Mouse (Mus musculus): ENCODE measurements at regions not wholly inside any gene's neighbourhood (a gene's known extent, or its start where the extent isn't known, plus 50 kb on each side); places are given as distances from the start of the nearest gene placed in this dataset.

DNA sequence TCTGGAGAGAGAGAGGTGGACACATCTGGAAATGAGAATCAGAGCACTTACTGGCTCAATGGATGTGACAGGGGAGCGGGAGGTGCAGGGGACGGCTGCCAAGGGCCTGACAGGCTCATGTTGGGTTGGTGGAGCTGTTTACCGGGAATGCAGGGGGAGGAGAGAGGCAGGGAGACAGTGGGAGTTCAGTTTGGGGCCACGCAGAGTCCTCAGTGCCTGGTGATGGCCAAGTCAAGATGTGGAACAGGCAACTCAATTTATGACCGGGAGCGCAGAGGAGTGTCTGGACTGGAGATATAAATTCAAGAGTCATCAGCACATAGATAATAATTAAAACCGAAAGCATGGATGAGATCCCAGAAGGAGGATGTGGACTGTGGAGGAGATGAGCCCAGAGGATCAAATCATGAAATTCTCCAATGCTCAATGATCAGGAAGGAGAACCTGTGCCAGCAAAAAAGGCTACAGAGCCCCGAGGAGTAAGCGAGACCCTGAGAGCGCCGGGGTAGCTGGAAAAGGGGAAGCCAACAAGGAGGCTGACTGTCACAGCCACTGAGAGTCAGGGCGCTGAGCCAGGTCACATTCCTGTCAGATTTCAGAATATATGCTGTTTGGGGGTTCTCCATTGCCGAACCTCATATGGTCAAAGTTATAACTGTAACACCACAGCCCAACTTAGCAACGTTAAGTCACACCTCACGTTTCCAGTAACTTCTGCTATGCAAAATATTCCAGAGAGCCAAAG lies 358.0 kb upstream of the Npvf start:
- peak; percentile 7 for DNase-seq

DNA sequence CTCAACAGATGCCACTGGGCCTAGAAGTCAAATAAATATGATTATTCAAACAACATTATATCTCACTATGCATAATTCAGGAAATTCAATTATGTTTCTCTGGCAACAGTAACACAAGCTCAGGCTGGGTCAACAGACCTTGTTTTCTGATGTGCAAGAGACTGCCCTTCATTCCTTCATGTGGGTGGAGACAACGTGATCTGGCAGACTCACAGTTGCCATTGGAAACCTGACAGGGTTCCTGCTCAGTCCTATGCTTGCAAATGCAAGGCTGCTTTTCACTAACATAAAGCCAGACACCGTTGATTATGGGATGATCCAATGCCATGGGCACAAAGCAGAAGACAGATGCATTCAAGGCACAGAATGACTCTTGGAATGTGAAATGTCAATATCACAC lies 361.5 kb upstream of the Npvf start:
- no peak for DNase-seq

DNA sequence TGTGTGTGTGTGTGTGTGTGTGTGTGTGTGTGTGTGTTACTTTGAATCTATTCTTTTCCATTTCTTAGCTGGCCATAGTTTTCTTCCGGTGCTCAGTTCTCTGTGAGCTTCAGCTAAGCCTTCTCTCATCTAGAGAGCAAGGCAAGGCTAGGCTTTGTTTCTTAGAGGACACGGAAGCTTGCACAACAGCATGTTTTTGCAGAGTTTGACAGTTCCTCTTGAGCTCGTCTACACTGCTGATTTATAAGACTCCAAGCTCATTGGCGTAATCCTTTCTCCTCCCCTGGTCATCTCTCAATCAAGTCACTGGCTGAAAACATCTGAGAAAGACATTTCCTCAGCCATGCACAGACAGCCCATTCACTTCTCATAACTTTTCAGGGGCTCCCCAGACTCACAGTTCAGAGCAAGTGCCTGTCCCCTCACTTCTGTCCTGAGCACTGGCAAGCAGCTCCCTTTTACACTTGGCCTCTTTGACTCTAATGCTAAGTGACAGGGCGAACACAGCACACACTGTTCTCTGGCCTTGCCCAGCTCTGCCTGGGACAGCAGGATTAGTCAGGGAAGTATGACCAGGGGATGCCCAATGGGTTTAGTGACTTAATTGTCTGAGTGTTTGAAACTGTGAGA lies 362.3 kb upstream of the Npvf start:
- DNase-seq = no peak

DNA sequence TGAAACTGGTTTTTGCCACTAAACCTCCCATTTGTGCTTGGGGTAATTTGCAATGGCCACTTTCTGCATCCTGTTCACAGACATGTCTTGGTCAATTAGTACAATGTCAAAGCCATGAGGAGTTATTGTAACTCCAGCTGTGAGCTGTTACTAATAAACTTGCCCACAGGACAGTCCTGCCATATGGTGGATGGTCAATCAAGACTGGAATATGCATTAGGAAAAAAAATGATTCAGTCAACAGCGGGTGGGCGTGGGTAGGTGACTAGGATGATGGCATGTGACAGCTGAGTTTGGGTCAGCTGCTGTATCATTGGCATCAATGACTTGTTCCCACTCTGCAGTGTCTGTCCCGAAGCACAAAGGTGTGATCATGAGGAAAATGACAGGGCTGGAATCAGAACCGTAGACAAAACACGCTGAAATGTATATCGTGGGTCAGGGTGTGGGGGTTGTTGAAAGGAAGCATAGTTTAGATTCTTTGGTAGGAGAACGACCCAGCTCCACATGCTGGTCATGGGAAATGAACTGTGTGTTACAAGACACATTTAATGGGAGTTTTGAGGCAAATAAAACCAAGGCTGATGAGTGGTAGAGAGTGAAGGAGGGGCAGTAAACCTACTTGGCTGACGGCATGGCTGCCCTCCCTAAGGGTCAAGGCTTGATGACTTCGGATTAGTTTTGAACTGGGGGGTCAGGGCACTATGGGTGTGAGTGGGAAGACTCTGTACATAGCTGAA lies 363.2 kb upstream of the Npvf start:
- no peak for DNase-seq

DNA sequence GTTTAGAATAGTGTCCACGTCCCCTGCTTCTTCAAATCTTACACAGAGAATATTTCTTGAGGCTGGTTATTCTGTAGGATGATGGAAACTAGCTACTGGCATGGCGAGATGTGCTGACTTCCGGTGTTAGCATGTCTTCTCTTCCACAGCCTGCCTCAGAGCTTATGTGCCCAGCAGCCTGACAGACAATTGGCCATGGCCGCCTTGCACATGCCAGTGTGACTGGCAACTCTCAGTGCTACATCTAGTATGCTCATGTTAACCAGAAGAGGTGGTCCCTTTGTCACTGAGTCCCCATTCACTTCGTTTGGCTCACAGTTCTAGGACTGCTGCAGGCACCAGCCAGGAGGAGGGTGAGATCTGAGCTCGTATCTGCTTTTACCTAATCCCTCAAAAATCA lies 367.0 kb upstream of the Npvf start:
- no peak for DNase-seq

DNA sequence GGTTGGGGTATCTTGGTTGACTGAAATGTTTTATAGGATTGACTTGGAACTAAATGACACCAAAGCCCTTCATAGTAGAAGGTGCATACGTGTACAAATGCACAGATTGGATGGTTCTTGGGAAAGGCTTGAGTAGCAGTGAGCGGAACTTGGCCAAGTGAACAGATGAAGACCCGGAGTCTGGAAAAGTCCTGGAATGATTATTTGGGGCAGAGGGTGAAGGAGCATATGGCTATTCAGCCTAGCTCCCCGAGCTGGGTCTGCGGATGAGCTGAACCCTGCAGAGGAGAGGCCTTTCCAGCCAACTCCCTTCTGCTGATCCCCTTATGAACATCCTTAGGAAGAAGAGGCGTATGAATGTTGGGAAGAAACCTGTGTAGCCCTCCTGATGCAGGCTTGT lies 369.1 kb upstream of the Npvf start:
- no peak for DNase-seq

DNA sequence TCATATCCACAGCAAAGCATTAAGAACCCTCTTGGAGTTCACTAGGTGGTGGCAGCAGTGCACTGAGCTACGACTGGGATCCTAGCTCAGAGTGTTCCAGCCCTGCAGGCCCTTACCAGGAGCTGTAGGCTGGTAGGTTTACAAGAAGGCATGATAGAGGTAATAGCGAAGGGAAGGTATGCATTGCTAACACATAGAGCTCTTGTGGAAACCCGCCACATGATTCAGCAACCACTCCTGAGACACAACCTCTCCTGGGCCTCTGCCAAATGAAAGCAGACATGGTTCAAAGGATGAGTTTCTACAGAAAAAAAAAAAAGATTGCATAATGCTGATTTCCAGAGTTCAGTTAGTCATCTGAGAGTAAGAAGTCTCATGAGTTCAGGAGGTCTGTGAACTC lies 370.5 kb upstream of the Npvf start:
- DNase-seq = no peak

DNA sequence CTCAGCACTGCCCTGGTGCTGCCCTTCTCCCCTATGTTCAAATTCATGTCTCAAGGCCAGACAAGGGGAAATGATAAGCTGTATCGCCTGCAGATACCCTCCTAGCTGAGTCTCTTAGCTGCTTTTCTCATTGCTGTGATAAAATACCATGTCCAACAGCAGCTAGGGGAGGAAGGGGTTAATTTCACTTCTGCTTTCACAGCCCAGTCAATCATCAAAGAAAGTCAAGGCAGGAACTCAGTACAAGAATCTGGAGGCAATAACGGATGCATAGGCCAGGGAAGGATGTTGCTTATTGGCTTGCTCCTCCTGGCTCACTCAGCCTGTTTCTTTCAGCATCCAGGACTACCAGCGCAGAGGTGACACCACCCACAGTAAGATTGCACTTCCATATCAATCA lies 371.2 kb upstream of the Npvf start:
- no peak for DNase-seq

DNA sequence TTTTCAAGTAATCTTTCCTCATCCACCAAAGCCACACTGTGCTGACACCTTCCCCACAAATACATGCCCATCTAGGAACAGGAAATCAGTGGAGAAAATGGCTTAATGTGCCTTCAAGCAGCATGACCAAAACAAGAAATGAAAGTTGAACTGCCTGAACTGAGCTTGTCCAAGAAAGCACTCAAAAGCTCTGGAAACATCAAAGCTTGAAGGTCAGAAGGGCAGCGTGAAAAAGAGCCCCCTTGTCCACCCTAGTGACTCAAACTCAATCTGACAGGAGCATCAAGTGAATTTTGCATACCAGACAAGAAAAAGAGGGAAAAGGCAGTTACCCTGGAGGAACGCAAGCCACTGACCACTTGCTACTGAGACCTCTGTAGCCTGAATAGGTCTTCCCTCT lies 373.1 kb upstream of the Npvf start:
- DNase-seq = no peak

DNA sequence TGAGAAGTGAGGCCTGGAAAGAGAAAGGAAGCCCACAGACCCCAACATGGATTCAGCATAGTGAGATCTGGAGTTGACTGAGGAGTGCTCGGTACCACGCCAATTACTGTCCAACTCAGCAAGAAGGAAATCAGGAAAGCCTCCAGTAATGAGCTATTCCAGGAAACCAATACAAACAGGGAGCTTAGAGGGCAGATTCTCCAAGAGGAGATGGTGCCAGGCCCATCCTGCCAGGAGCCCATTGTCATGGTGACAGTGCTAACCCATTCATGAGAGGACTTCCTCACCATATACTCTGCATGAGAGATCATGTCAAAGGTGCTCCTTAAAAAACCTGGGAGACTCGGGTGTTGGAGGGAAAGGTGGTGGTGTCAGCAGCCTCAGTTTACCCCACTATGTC lies 375.3 kb upstream of the Npvf start:
- DNase-seq = no peak

DNA sequence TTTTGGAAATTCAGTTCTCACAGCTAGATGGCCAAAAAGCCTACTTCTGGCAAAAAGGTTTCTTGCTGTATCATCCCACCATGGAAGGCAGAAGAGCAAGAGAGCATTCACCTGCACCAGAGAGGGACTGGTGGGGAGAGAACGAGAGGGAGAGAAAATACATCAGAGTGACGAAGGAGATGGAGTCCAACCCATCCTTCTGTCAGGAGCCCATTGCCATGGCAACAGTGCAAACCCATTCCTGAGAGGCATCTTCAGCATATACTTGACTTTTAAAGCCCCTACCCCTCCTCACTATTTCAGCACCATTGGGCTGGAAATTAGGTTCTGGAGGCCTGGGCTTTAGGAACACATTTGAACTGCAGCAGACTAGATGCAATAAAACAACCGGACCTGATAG lies 375.7 kb upstream of the Npvf start:
- no peak for DNase-seq

DNA sequence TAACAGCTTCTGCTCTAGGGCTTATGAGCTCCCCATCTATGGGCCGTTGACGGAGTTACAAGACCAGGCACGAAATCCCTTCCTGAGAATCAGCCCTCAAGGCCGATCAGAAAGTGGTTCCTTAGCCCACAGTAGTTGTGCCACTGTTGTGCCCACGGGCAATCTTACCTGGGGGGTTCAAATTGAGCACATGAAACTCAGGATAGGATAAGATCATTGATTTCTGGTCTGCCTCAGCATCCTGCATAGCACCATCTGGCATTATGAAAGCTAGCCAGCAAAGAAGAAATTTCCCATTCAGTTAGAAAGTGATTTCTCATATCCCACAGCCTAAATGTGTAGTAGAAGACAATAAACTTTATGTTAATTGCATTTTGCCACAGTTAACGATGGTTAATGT lies 379.6 kb upstream of the Npvf start:
- DNase-seq = no peak

DNA sequence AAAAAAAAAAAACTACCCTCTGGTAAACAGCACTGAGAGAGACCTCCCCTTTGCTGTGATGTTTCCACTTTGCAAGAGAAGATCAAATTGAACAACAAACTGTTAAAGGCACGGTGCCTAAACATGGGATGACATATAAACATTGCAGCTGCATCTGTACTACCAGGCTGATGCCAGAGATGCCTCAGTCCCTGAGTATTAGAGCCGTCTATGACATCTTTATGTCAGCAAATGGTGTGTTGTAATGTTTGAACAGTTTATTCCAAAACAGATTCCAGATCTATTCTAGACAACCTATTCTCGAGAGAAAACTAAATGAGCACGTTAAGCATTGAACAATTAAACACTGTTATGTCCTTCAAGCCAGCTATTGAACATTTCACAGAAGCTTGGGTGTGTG lies 381.8 kb upstream of the Npvf start:
- DNase-seq = no peak

DNA sequence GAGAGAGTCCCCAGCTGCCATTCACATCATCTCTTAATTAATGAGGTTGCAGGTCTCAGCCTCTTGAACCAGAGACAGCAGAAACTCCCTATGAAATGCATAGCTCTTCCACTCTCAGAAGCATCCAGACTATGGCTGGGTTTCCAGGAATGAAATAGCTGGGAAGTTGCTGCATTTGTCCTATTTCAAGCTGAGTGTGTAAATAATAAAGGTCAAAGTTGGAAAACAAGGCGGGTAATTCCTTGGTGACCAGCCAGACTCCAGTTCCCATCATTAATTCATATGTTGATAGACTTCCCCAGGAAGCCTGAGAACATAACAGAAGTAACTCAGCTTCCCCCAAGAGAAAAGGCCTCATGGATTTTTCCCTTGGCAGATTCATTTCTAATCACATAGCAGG lies 382.3 kb upstream of the Npvf start:
- peak; percentile 72 for DNase-seq

DNA sequence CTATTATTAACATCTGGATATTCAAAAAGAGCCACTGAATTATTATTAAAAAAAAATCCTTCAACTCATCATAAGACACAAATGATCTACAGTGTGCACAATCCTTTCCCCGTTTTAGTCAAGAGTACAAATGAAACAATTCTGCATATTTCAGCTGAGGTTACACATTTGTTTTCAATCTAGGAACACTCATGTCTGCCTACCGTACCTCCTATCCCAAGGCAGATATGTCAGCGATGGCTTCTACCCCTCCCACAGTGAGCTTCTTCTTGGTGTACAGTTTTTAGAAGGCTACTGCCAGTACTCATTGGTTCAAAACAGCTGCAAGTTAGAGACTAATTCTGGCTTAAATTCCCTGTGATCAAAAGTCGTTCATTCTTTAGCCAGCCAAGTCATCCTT lies 382.7 kb upstream of the Npvf start:
- DNase-seq = no peak

DNA sequence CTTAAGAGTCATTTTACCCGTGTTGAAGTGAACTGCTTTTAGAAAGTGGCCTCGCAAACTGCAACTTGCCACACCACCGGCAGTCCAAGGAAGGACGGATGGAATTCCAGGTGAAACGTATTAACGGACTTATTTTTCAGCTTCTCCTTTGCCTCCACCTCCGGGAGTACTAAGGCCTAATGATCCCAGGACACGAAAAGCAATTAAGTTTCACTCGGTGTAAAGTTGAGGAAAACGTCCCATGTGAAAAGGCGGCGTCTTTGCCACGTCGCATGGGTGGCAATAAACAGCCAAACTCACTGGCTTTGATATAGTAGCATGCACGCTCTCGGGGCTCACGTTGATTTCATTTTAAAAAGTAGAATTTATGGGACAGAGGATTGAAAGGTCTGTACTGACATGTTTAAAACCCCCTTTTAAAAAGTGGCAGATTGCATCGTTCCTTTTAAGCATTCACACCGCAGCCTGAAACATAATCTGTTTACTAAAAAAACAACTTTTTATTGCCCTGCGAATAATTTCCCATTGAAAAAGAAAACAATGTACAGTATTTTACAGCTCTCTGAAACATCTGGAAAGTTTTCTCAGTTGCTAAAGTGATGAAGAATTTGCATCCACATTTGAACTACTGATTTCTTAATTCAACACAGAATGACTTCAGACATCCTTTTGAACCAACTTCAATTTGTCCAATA lies 385.4 kb upstream of the Npvf start:
- no peak for DNase-seq

DNA sequence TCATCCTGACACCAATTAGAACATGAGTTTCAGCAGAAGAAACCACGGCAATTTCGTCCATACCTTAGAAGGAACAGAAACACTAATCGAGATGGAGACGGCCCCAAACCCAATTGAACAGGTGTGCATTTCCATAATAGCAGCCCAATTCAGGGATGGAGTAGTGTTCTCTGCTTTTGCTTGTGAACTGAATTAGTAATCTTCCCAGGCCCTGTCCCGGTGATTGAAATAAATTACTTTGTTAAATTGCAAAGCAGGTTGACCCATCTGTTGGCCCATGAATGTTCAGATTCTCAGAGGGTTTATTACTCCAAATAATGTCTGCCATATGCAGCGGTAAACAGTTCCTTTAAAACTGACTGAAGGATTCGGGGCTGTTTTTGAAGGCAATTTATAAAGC lies 388.5 kb upstream of the Nfe2l3 start:
- DNase-seq = no peak

DNA sequence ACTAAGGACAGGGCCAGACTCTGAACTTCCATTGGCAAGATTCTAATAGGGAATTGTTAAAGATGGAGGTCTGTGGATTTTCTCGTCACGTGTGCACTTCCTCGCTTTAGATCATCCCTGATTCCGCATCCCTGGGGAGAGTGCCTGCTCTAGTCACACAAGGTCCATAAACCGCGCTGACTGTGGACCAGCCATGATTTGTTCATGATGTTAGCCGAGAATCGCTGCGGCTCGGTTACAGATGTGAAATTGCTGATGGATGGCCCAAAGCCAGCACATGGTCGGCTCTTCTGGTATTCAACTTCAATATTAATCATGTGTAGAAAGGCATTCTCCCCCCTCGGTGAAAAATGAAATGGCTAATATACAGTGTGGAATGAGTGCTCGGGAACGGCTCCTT lies 387.6 kb upstream of the Nfe2l3 start:
- DNase-seq = no peak

DNA sequence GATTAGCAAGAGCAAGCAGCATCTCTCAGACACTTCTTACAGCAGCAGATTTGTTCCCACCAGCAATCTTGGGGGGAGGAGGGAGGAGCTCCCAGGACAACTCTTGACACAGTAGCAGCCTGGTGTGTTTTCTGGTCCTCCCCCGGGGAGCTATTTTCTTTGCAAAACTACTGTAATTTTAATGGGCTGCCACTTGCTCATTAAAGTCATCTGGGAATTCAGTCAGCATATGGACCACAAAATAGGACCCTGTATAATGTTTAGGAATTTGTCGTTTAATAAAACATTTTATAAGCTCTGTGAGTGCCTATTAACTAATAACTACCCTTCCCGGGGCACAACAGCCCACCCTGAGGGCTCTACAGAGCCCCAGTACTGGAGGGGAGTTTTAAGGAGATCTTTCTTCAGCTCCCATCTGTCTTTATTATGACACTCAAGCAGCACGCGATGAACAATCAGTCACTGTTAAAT lies 380.0 kb upstream of the Nfe2l3 start:
- DNase-seq = no peak

DNA sequence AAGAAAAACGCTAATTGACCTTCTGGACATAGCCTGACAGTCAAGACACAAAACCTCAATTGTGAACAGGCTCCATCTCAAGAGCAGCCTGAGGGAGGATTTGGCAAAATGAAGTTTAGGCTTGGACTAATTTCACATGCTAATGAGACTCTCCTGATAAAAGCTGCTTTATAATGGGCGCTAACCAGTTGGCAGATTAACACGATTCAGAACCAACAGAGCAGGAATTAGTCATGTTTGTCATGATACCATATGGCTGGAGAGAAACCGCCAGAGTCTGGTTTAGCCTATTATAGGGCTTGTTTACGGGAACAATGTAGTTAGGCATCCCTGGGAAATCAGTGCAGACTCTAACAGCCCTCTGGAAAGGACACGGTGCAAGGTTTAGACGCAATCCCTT lies 375.2 kb upstream of the Nfe2l3 start:
- DNase-seq = no peak

DNA sequence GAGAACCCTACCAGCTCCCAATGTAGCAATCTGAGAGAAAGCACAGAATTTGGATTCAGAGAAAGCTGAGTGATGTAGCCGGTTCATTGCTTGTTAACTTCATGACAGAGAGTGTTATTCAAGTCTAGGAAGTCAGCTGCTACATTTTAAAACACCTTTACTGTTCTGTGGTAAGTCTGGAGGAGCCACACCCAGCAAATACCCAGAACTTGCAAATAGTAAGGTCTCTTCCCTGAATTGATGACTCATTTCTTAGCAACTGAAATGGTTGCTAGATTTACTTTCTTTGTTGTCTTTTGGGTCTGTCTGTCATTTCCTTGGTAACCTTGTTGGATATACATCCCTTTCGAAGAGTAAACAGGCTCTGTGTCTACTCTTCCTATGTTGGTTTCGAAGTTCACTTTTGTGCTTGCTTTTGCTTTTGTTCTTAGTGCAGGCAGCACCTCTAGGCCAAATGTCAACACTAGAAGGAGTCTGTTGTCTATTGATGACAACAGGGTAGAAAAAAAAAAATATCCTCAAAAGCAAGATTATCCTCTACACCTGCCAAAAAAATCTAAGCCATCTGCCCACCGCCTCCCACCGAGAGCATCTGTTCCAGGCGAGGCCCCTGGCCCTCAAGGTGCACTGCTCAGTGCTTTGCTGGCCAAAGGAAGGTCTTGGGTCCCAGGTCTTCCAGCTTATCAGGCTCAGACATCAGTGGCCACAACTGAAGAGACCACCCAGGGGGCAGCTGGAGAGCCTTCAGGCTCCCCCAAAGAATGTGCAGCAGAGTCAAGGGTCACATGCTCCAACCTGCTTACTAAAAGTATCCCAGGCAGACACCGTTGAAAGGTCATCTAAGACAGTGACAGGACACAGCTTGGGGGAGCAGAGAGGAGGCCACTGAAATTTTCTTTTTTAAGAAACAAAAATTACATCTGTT lies 372.3 kb upstream of the Nfe2l3 start:
- DNase-seq = no peak

DNA sequence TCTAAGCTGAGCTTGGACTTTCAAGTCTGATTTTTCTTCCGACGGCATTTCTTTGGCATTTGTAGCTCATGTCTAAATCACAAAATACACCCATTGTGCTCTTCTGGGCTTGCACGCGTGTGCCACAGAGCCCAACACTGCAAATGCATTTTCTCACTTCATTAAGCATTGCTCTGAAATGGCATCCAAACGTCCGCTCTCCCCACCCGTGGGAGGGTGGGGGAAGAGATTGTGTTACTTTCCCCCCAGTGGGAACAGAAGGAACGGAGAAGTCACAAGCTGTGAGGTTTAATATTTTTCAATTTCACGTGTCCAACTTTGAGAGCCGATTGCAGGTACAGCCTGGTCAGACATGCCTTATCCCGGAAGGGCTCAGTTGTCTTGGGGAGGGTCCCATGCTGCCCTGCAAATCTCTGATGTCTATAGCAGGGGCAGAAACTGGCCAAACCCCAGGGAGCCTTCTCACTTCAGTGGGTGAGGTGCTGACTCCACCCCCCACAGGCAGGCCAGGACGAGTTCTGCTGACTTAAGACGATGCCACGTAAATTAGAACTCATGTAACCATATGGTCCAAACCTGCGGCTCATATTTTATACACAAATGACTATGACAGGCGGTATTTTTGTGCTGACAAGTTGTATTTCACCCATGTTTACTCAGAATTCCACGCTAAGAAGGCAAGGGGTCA lies 371.5 kb upstream of the Nfe2l3 start:
- no peak for DNase-seq

Data from lung, postnatal 36 days (tissue).